Mouse (Mus musculus) cerebellum, adult 11-12 months (tissue): ENCODE data around the gene Kpna3.

Experiments used
- DNase-seq: peaks from one replicate; pipeline ENCODE4 v3.0.0; 2022

Gene Kpna3

DNA sequence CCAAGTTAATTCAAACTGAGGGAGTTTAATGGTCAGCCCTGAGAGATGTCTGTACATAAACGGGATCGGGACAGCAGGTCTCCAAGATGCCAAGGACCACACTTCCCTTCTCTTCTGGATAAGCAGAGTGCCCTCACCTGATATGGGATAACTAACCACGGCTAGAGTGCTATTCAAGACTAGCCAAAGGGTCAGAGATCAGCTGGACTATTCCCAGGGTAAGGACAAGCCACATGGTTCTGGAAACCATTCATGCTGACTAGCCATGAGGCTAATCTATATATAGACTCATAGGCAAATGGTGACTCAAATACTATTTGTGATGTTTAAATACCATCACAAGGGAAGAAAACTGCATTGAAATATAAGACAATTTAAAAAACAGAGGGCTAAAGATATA is 49.1 kb downstream of the Kpna3 start:
- no peak for DNase-seq

DNA sequence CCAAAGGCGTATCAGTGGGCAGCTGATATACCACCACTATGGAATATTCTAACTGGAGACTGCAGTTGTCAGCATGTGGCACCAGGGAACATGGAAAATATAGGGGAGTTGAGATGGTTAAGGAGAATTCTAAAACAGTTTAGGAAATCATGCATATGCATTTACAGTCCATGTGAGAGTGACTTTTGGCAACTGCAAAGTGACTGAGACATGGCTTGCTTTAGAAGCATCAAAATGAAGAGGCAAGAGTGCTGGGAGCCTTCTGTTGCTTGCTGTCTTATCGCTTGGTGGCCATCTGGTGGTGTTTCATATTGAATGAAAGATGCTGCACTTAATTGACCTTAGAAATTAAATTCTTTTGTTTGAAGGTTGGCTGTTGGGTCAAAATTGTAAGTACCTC is 72.4 kb downstream of the Kpna3 start:
- no peak for DNase-seq

DNA sequence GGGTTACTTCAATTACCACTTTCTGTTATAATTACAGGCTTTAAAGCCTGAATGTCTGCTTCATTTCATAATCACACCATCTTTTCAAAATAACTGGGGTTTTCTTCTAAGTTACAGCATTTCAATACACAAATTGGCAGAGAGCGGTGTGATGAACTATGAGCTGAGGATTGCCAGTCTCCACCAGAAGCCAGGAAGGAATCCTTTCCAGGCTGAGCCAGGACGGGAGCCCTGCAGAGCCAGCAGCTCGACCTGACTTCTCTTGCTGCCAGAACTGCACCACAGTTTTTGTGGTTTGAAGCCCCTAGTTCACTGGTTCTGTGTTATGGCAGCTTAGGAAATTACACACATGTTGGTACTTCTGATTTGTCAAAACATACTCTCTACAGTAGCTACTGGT is 75.0 kb downstream of the Kpna3 start:
- no peak for DNase-seq

DNA sequence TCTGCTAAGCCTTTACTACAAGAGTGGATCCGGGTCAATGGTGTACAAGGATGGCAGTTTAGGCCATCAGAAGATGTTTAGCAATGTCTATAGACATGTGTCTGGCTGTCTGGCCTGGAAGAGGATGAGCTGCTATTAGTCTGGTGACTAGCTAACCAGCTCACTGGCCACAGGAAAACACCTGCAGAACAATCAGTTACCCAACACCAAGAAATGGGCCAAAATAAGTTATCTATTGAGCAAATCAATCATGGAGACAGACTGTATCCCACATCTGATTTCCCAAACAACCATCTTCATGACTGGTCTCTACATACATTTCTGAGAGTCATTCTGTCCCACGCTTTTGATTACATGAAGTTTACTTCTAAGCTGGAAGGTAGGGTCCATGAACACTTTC is 75.9 kb downstream of the Kpna3 start:
- DNase-seq: no peak

DNA sequence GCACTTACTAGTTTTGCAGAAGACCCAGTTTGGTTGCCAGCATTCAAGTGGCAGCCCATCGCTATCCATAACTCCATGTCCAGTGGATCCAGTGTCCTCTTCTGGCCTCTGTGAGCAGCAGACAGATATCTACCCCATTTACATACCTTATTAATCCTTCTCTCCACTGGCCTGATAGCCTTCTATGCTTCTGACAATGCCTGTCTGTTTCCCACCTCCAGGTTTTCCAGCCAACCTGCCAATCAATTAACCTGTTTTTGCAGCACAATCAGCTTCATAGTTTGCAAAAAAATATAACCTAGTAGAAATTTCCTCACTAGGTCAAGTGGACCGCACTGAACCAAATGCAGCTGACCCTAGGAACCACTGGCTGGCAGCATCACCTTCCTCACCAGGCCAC is 77.4 kb downstream of the Kpna3 start:
- no peak for DNase-seq

DNA sequence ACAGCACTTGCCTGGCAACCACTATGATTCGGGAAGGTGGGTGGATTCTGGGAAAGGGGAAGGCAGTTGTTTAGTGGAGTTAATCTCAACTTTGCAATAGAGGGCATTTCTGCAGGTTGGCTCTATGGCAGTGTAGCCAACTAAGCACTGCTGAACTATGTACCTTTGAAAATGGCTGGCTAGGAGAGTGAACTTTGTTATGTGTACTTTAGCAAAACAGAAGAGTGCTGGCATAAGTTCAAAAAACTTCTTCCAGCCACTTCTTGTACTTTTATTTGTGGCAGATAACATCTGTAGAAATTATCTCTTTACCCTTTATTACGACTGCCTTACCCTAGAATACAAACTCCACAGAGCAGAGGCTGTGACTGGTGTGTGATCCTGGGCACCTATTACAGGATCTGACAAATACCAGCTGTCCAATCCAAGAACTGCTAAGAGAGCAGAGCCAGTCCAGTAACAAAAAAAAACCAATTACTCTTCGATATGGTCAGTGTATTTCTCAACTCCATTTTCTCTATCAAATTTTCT is 78.6 kb downstream of the Kpna3 start:
- DNase-seq: no peak

DNA sequence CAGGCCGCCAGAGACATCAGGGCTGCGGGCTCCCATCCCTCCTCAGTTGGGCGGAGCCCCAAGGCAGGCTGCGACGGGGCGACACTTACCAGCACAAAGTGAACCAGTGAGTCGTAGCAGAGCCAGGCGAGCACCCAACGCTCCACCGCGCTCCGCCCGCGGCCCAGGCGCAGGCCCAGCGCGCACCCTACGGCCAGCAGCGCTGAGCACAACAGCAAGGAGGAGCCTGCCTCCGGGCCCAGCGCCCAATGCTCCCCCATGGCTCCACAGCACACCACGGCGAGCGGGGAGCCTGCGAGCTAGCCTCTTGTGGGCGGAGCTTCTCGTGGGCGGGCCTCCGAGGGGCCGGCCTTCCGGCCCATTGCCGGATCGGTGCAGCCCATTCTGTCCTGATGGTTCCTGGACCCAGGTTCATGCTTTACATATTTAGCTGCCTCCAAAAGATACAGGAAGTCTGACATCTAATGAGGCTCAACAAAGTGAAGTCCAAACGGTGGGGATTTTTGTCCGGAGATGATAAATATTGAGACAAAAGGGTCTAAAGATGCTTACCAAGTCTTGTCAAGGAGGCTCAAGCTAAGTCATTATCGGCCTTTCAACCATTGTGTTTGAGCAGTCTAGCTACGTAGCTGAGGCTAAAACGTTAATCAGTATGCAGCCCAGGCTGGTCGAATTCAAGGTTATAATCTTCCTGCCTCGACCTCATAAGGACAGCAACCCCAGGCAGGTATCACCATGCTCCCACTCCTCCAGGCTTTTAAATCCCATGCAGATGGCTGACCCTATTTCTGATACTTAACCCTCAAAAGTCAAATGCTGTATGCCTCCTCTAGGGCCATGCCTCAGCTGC is 79.3 kb downstream of the Kpna3 start, which contains the start of gene Ebpl:
Gene Ebpl, minus strand, starts transcription at position 309 of the 850 bp plus-strand sequence.
- DNase-seq: peak; percentile 92

DNA sequence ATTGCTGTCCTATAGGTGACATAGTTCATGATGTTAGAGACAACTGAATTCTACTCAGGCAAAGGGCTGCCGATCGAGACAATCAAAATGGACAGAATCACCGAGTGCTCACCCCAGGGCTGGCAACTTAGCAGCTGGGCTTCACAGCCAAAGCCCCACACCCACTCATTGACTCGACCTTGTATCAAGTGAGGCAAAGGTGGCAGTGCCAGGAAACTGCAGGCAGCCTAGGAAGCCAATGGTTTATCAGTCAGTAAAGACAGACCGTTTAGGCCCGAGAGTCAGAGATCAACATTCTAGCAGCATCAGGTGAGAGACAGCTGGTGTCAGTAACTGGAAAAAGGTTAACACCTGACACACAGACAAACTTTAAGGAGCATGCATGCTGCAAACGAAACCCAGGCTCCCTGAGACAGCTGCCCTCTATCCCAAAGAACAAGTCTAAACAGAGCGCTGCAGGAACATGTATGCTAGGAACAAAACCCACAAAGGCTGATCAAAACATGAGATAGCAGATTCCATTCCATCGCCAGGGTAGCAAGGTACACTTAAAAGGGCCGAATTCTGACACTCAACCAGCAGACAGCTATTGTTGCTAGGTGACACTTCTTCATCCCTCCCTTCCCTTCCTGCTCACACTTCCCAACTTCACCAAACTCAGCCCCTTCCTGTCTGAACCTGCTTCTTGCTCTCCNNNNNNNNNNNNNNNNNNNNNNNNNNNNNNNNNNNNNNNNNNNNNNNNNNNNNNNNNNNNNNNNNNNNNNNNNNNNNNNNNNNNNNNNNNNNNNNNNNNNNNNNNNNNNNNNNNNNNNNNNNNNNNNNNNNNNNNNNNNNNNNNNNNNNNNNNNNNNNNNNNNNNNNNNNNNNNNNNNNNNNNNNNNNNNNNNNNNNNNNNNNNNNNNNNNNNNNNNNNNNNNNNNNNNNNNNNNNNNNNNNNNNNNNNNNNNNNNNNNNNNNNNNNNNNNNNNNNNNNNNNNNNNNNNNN is 85.1 kb downstream of the Kpna3 start:
- no peak for DNase-seq

DNA sequence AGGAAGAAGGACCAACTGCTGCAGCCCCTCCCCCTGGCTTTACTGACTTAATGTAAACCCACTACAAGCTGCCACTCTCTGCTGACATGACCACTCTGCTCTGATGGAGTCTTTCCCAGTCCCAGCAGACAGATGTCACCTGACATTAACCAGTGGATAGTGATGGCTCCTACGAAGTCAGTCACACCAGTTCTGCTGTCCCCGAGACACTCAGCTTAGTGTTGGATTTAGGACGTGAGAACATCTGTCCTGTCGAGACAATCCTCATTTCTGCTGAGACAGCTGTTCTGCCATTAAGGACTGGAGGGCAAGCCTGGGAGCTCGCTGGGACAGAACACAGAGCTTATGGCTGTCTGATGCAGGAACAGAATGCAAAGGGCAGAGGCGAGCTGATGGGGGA is 88.9 kb downstream of the Kpna3 start:
- no peak for DNase-seq

DNA sequence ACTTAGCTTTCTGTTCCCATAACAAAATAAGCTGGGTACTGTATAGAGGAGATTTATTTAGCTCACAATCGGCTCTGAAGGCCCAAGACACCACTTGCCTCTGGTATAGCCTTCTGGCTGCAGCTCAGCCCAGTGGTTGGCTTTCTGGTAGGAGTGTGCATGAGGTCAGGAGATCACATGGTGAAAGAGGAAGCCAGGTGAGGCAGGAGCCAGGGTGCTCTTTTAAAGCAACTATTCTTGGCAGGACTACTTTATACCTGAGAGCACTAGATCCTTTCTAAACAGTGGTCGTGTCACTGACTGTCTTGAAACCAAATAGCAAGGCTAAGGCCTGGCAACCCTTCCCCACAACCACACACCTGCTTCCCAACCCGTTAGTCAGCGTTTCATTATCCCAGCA is 89.8 kb downstream of the Kpna3 start:
- no peak for DNase-seq

DNA sequence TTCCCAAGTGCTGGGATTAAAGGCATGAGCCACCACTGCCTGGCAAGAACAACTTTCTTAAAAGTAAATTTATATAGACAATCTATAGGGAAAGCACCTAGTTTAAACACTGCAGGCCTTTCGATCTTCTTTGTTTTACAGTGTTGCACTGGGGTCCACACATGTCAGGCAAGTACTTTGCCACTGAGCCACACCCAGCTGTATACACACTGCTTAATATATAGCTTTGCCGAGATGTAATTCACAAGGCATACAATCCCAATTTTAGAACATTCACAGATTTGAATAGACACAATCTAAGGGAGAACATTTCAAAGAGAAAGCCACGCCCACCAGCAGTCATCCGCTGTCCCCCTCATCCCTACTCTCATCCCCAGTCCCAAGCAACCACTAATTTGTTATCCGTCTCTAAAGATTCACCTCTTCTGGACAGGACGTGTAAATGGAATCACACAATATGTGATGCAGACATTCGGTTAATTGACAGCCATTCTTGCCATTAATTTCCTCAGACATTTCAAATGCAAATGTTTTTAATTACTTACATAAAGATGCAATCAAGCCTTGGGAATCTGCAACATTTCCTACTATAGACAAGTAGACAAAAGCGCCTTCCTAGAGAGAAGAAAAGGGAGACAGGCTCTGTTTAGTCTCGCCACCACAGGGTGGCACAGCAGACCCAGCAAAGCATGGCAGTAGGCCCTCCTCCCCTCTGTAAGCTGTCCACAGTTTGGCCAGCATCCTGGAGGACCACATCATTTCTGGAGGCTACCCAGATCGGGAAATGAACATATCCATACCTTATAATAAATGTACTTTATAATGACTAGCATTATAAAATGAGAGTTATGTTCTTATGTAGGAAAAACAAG is 92.6 kb downstream of the Kpna3 start:
- DNase-seq: no peak

DNA sequence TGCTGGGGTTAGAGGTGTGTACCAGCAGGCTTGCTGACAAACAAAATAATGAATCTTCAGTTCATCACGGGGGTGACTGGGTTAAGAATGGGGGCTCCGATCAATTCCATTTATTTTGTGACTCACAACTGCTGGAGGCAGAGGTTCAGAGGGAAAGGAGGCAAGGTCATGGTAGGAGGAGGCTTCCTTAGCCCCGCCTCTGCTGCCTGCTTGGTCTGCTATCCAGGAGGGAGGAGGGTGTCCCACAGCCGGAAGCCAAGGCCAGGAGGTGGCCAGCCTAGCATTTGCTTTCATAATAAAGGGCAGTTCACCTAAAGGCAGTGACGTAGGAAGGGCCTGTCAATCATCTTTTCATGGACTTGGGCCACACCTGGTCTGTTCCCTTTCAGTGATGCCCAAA is 95.1 kb downstream of the Kpna3 start:
- no peak for DNase-seq

DNA sequence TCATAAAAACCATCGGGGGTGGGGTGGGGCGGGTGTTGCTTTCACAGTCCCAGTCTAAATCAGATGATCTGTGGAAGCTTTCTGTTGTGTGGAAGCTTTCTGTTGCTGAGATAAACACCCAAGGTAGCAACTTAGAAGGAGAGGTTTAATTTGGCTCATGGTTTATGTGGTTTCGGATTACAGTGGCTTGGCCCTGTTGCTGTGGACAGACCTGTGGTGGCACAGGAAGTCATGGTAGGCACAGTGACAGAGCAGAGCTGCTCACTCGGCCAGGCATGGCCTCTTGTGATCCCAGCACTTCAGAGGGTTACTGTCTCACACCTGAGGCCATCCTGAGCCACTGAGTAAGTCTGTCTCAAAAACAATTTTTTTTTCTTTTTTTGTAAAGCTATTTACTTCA is 100.3 kb downstream of the Kpna3 start:
- DNase-seq: no peak

DNA sequence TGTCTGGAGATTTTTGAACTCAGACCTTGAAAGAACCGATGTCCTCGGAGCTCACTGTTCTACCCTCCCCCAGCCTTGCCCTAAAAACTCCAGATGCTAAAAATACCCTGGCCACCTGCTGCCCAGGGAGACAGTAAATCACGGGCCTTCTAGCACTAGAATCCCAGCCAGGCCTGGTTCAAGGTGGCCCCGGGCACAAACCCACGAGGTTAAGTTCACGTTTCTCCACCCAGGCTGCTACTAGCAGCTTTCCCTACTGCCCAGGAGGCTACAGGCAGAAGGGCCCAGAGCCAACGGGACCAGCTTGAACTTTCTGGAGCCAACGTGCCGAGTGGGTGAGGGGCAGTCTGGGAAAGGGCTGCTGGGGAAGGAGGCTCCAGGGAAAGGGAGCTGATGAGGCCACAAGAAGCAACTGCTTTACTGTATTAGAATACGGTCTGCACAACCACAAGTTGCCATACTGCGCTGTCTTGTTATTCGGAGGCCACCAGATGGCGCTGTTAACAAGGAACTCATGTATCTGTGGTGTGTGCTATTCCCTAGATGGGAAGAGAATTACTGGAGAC is 108.6 kb downstream of the Kpna3 start:
- peak; percentile 81 for DNase-seq

DNA sequence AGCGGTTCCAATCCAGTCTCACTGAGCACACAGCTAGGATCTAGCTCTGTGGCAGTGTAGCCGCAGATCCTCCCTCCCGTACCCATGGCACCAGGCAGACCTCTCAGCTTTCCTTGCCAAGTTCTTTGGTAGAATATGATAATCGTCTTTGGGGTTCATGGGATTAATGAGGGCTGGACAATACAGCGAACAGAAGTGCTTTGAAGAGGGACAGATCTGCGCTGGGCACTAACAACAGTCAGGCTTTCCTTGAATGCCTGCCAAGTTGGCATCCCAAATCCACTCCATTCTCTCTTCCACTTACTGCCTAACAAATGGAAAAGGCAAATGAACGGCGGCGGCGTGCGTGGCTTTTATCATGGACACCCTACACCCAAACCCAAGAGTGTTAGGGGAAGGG is 109.1 kb downstream of the Kpna3 start:
- DNase-seq: peak; percentile 65

DNA sequence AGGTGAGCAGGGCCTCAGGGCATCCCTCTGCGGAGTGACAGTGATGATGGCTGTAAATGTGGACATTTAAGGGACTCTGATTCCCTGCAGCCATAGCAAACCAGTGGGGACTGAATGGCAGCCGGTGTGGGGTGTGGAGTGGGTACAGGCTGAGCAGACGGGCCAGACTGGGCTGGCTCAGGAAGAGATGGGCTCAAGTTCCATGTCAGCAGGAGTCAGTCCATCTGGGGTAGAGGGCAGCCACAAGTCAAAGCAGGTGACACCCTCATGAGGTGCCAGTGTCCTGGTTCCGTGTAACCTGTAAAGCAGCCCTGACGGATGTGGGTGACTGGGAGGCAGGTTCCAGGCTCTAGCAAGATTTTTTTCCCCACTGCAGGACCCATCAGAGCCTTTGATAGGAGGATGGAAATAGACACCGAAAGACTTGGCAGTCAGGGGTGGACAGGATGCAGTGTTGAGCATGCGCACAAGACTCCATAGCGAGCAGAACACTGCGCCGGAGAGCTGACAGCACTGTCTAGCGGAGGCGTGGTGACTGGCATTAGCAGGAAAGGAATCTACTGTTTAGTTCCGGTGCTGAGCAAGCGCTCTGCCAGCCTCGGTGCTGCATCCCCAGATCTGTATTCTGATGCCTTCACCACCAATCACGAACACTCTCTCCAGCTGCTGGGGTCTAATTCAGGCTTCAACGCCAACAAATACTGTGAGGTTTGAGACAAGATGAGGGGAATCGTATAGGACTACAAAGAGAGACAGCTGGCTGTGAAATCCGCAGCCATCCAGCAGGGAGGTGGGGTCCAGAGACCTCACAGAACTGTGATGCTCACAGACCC is 111.8 kb downstream of the Kpna3 start:
- DNase-seq: peak; percentile 94

DNA sequence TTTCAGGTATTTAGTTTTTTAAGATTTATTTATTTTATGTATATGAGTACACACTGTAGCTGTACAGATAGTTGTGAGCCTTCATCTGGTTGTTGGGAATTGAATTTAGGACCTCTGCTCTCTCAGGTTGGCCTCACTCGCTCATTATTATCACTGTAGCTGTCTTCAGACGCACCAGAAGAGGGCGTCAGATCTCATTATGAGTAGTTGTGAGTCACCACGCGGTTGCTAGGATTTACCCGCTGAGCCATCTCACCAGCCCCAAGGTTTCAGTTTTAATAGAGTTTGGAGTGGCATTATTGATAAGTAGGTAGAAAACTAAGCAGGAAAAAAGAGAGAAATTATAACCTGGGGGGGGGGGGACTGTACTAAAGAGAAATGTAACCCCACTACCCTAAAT is 112.7 kb downstream of the Kpna3 start:
- peak; percentile 35 for DNase-seq

DNA sequence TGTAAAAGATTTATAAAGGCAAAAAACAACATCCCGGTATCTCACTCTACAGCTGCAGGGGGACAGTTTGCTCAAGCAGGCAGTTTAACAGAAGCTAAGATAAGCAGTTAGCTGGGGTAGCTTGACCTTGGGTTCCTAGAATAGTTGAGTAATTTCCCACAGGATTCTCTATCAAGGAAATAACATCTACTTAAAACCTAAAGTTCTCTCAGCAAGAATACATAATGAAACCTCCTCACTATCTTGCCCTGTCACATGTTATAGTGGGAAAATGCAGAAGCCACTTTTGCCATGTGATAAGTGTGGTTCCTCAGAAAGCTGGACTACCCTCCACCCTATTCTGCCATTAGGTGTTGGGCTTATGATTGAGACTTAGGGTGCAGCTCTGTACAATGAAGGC is 116.9 kb downstream of the Kpna3 start:
- no peak for DNase-seq

DNA sequence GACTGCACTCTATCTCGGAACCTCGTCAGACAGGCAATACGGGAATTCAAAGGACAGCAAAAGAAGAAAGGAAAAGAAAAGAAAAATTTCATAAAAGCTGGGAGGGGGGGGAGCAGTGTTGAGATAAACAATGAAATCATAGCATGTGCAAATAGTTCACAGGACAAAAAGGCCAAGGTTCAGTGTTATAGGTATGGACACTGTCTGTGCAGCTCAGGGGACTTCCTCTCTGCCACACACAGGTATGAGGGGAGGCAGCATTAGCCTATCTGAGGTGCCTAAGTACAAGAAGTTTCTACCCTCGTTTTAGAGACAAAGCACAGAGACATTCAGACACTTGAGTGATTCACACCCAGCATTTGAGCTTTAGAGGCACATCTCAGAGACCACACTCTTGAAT is 118.5 kb downstream of the Kpna3 start:
- no peak for DNase-seq

DNA sequence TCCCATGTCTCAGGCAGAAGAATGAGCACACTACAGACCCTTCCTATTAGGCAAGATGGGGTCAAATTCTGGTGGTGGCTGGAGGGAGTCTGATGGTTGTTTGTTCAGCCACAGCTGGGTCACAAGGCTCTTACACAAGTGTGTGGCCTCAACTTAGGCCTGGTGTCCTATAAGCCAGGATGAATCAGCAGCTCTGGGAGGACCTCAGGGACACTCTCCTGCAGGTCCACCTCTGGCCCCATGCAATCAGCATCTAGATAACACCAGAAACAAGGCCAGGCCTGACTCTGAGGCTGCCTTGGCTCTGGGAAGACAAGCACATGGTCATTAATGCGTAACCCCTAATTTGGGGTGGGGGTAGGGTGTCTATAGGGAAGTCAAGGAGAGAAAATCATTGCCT is 118.9 kb downstream of the Kpna3 start:
- no peak for DNase-seq

DNA sequence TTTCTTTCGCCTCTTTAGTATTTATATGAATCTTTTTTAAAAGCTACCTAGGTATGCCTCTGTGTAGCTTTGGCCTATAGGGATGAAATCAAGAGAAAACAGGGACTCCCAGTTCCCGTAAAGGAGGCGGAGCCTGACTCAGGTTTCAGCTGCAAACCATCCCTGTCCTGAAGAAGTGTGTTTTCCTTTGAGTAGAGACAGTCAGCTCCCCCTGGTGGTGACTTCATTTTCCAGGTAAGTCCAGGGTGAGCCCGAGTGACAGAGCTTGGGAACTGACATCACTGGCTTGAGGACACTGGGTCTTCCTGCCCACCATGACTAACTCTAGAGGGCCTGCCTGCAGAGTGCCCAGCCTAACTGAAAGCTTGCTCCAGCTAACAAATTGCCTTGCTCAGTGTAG is 122.8 kb downstream of the Kpna3 start:
- peak; percentile 41 for DNase-seq
